Mouse (Mus musculus) kidney, embryonic 16.5 days (tissue): ENCODE measurements around the gene Mybph. TPM values are rescaled to one million over a fixed set of nuclear protein-coding genes. Genes with fewer than 3 reads are reported as not detected.

Source experiments
- ATAC-seq: fragments of 200-750 bp; cut with Nextera tagmentation; 2 replicates; pipeline ENCODE4 v1.8.0; 2017; ENCODE audit warnings: moderate TSS enrichment; ENCODE audit not compliant: low FRiP score, low TSS enrichment
- H3K27ac ChIP-seq: fragments of 300-500 bp; sonication (generic); 2 replicates; pipeline ENCODE4 v1.5.1; 2014; ENCODE audit warnings: low read length
- H3K27me3 ChIP-seq: fragments of 300-500 bp; sonication (generic); 2 replicates; pipeline ENCODE4 v1.6.1; 2014; ENCODE audit warnings: low read length, control low read depth, mixed read lengths; ENCODE audit not compliant: insufficient read depth
- H3K36me3 ChIP-seq: fragments of 300-500 bp; sonication (generic); 2 replicates; pipeline ENCODE4 v1.6.1; 2014; ENCODE audit warnings: low read length, control low read depth, mixed read lengths; ENCODE audit not compliant: insufficient read depth
- H3K4me1 ChIP-seq: fragments of 300-500 bp; sonication (generic); 2 replicates; pipeline ENCODE4 v1.6.1; 2014; ENCODE audit warnings: low read length, control low read depth, mixed read lengths; ENCODE audit not compliant: insufficient read depth
- H3K4me2 ChIP-seq: fragments of 300-500 bp; sonication (generic); replicated peaks from 2 replicates; pipeline ENCODE4 v1.6.1; 2014; ENCODE audit warnings: low read depth, low read length
- H3K4me3 ChIP-seq: fragments of 300-500 bp; sonication (generic); 2 replicates; pipeline ENCODE4 v1.5.1; 2014; ENCODE audit warnings: mild to moderate bottlenecking, low read length
- H3K9ac ChIP-seq: fragments of 300-500 bp; sonication (generic); replicated peaks from 2 replicates; pipeline ENCODE4 v1.6.1; 2014; ENCODE audit warnings: low read length
- H3K9me3 ChIP-seq: fragments of 300-500 bp; sonication (generic); 2 replicates; pipeline ENCODE4 v1.6.1; 2016; ENCODE audit warnings: low read length, control low read depth
- WGBS: fragments of 180-500 bp; shearing (Covaris S2); extraction: QIAGEN DNeasy Blood & Tissue Kit; methylation state at CpG from one replicate; pipeline ENCODE4 v1.1.7; 2014; 5-methylcytosine and 5-hydroxymethylcytosine counted together
- polyA plus RNA-seq: library from polyadenylated mRNA; unstranded; fragments of >200 nt; fragmentation: Nextera tagmentation; extraction: Ambion mirVana; gene quantifications from 2 replicates; pipeline ENCODE4 v1.2.1, GENCODE M21; 2015

Mybph gene
- polyA plus RNA-seq, 1 experiment from 2014 or later = 1.7 TPM

GRCm38 (mm10) chr1:134235391-134235921, 42.2 kb downstream of the Mybph start, which contains the start of gene Adora1:
Gene Adora1 (minus strand): TSS chr1:134235431.
- no peak for ATAC-seq
- H3K27me3 ChIP-seq = peaks cover 24% of the 10 kb centered on the region
- no peak within 1 kb of the TSS for H3K27ac ChIP-seq
- peaks cover 41% of the 10 kb centered on the region for H3K4me1 ChIP-seq
- H3K9me3 ChIP-seq = no peaks in the 10 kb centered on the region
- H3K4me2 ChIP-seq = peak within 1 kb of the TSS; percentile 89
- under 1% methylated on average over 22 of the region's 37 CpGs for WGBS
- H3K4me3 ChIP-seq = peak within 1 kb of the TSS; percentile 51
- H3K36me3 ChIP-seq = no peaks in the 10 kb centered on the region
- peak within 1 kb of the TSS; percentile 61 for H3K9ac ChIP-seq

- Histone ChIP-seq H3K27ac (no peak overlapping the region), H3K4me1 (peaks cover 38% of the 10 kb centered on the region), H3K4me2 (no peak overlapping the region), H3K9ac (no peak overlapping the region), H3K36me3 (no peaks in the 10 kb centered on the region), H3K27me3 (peaks cover 24% of the 10 kb centered on the region), H3K9me3 (no peaks in the 10 kb centered on the region), H3K4me3 (no peak overlapping the region)
- 26% methylated on average over 3 of the region's 3 CpGs for WGBS
- no peak for ATAC-seq
Observed at GRCm38 (mm10) chr1:134236142-134236541, 42.9 kb downstream of the Mybph start.

- 77% methylated on average over 3 of the region's 3 CpGs for WGBS
- Histone ChIP-seq H3K27ac (no peak overlapping the region), H3K4me3 (no peak overlapping the region), H3K4me2 (no peak overlapping the region), H3K36me3 (no peaks in the 10 kb centered on the region), H3K9me3 (no peaks in the 10 kb centered on the region), H3K9ac (no peak overlapping the region), H3K27me3 (peaks cover 24% of the 10 kb centered on the region), H3K4me1 (peaks cover 36% of the 10 kb centered on the region)
- ATAC-seq = no peak
Observed at GRCm38 (mm10) chr1:134237438-134237837, 44.2 kb downstream of the Mybph start.

- Histone ChIP-seq H3K36me3 (no peaks in the 10 kb centered on the region), H3K27ac (no peak overlapping the region)
- ATAC-seq = no peak
Observed at GRCm38 (mm10) chr1:134240701-134241100, 47.5 kb downstream of the Mybph start.

GRCm38 (mm10) chr1:134241298-134241697, 48.0 kb downstream of the Mybph start:
- peaks cover 12% of the 10 kb centered on the region for H3K4me1 ChIP-seq
- H3K9ac ChIP-seq = no peak overlapping the region
- no peaks in the 10 kb centered on the region for H3K36me3 ChIP-seq
- H3K27me3 ChIP-seq = 0 out of 2 replicates have a peak, but pooled peaks cover 3% of the 10 kb centered on the region
- H3K27ac ChIP-seq = no peak overlapping the region
- H3K4me2 ChIP-seq = no peak overlapping the region
- ATAC-seq = no peak
- no peaks in the 10 kb centered on the region for H3K9me3 ChIP-seq
- WGBS = 65% methylated on average over 8 of the region's 8 CpGs
- H3K4me3 ChIP-seq = no peak overlapping the region

More at GRCm38 (mm10) chr1:134240701-134241100, 47.5 kb downstream of the Mybph start:
- H3K9ac ChIP-seq = no peak overlapping the region
- WGBS = 86% methylated on average over 9 of the region's 9 CpGs
- H3K4me2 ChIP-seq = no peak overlapping the region
- H3K4me3 ChIP-seq = no peak overlapping the region
- no peaks in the 10 kb centered on the region for H3K9me3 ChIP-seq
- peaks cover 18% of the 10 kb centered on the region for H3K4me1 ChIP-seq
- H3K27me3 ChIP-seq = 0 out of 2 replicates have a peak, but pooled peaks cover 6% of the 10 kb centered on the region

- H3K4me3 ChIP-seq = no peak overlapping the region
- WGBS = 78% methylated on average over 2 of the region's 2 CpGs
- no peak for ATAC-seq
- H3K27ac ChIP-seq = no peak overlapping the region
- no peaks in the 10 kb centered on the region for H3K9me3 ChIP-seq
- H3K4me2 ChIP-seq = no peak overlapping the region
- no peaks in the 10 kb centered on the region for H3K27me3 ChIP-seq
- no peaks in the 10 kb centered on the region for H3K36me3 ChIP-seq
- H3K4me1 ChIP-seq = peaks cover 12% of the 10 kb centered on the region
- no peak overlapping the region for H3K9ac ChIP-seq
Observed at GRCm38 (mm10) chr1:134242286-134242685, 49.0 kb downstream of the Mybph start.

GRCm38 (mm10) chr1:134243505-134243904, 50.3 kb downstream of the Mybph start:
- 46% methylated on average over 6 of the region's 6 CpGs for WGBS
- H3K9me3 ChIP-seq = no peaks in the 10 kb centered on the region
- H3K4me2 ChIP-seq = no peak overlapping the region; the same call in 1 of the 2 replicates
- no peaks in the 10 kb centered on the region for H3K36me3 ChIP-seq
- no peaks in the 10 kb centered on the region for H3K27me3 ChIP-seq
- H3K27ac ChIP-seq = peak overlapping the region; percentile 48; the same call in 1 of the 2 replicates
- peaks cover 12% of the 10 kb centered on the region for H3K4me1 ChIP-seq
- peak; percentile 77 for ATAC-seq
- peak overlapping the region; percentile 53; the same call in 1 of the 2 replicates for H3K9ac ChIP-seq
- no peak overlapping the region for H3K4me3 ChIP-seq

- Histone ChIP-seq H3K36me3 (no peaks in the 10 kb centered on the region), H3K4me2 (peak overlapping the region; percentile 56), H3K9me3 (no peaks in the 10 kb centered on the region), H3K27ac (peak overlapping the region; percentile 48; the same call in 1 of the 2 replicates), H3K9ac (peak overlapping the region; percentile 53), H3K4me1 (peaks cover 12% of the 10 kb centered on the region), H3K27me3 (no peaks in the 10 kb centered on the region), H3K4me3 (peak overlapping the region; percentile 24; the same call in 1 of the 2 replicates)
- ATAC-seq = peak; percentile 93
- WGBS = 20% methylated on average over 35 of the region's 35 CpGs
Observed at GRCm38 (mm10) chr1:134243948-134244914, 51.0 kb downstream of the Mybph start.

GRCm38 (mm10) chr1:134245004-134245717, 51.9 kb downstream of the Mybph start:
- peaks cover 12% of the 10 kb centered on the region for H3K4me1 ChIP-seq
- H3K27me3 ChIP-seq = no peaks in the 10 kb centered on the region
- no peak overlapping the region for H3K27ac ChIP-seq
- H3K4me3 ChIP-seq = no peak overlapping the region
- no peak overlapping the region for H3K9ac ChIP-seq
- ATAC-seq = no peak
- H3K36me3 ChIP-seq = no peaks in the 10 kb centered on the region
- 79% methylated on average over 14 of the region's 14 CpGs for WGBS
- no peaks in the 10 kb centered on the region for H3K9me3 ChIP-seq
- no peak overlapping the region for H3K4me2 ChIP-seq
